Mouse (Mus musculus) kidney, postnatal 36 days (tissue): Measurements from ENCODE around the gene Relt.

Experiments
- DNase-seq, 2 experiments: peaks; one replicate each; pipeline ENCODE4 v3.0.0; 2021 to 2022; ENCODE audit warnings: mixed read lengths in 2 of 2

Relt gene

DNA sequence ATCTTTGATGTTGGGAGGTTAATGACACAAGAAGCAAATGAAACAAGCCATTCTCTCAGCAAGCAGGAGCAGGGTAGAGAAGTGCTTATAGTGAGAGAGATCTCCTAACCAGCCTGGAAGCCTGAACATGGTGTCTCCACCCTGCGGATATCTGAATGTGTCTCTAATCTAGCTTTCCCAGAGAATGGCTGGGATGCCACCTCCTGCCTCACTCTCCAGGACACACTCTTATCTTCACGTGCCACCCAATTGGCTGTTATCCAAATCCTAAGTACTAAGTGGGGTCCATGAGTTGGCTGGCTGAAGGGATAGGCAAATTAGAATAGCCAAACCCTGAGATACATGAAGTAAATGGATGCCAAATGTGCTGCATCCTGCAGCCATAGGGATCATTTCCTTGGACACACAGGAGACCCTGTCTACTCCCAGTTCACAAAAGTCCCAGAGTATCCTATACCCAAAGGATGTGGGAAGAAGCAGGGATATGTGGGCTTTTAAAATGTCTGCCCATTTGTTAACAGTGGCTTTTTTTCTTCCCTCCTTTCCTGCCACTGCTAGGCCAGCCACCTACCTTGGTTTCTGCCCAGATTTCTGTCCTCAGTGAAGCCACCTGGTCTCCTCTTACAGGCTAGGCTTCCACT, 18.7 kb downstream of the Relt start:
- no peak for DNase-seq

DNA sequence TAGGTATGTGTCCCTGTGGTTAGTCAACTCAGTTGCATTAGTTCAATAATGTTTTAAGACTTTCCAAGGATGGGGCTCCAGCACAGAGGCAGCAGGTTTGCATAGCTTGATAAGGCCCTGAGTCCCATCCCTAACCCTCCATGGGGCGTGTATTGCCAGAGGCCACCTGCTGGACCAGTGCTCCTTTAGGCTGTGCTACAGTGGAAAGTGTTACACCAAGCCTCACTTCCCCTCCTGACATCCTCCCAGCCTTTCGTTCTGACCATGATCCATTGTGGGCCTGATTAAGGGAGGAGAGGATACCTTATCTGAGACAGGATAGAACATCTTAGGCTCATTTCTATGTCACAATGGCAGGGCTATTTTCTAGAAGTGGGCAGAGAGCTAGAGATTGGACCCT, 19.4 kb downstream of the Relt start:
- DNase-seq: no peak

DNA sequence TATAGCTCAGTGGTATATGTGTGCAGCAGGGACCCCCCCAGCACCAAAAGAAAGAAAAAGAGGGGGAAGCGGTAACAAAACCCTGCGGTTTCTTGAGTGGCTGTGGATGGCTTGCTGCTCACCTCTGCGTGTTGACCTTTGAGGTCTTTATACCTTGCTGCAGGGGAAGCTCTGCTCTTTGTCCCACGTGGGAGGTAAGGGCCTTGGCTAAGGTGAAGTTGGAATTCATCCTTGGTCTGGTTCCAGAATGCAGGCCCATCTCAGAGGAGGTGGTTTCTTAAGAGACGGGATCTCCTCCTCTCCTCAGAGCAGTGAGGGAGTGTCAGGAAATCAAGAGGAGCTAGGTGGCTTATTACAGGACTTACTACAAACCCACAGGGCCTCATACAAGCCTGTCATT, 21.1 kb downstream of the Relt start:
- peak; percentile 33 to 49 for DNase-seq

DNA sequence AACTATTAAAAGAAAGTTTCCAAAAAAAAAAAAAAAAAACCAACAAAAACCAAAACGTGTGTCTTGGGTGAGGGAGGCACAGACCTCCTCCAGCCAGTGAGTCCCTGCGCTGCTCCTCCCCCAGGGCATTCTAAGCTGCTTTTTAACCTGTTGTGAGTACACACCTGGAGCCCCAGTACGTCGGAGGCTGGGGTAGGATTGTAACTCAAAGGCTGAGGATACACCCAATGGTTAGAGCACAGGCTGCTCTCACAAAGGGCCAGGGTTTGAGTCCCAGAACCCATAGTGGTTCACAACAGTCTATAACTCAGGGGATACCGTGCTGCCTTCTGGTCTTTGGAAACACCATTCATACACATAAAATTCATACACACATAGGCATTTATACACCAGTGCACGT, 21.6 kb downstream of the Relt start:
- no peak for DNase-seq

DNA sequence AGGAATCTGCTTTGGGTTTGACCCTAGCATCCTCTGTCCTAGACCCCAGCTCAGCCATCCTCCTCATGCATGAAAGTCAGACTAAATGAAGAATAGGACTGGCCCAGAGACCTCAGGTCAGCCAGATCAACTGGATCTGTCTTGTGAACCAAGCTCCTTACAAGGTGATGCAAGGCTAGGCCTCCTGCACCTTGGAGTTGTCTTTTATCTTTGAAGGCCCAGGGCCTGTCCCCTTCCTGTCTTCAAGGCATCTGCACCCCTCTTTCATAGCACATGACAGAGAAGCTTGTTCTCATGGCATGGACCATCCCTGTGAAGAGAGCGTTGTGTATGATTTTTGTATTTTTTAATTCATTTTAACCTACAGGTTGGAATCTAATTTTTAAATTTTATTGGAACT, 22.3 kb downstream of the Relt start:
- no peak for DNase-seq

DNA sequence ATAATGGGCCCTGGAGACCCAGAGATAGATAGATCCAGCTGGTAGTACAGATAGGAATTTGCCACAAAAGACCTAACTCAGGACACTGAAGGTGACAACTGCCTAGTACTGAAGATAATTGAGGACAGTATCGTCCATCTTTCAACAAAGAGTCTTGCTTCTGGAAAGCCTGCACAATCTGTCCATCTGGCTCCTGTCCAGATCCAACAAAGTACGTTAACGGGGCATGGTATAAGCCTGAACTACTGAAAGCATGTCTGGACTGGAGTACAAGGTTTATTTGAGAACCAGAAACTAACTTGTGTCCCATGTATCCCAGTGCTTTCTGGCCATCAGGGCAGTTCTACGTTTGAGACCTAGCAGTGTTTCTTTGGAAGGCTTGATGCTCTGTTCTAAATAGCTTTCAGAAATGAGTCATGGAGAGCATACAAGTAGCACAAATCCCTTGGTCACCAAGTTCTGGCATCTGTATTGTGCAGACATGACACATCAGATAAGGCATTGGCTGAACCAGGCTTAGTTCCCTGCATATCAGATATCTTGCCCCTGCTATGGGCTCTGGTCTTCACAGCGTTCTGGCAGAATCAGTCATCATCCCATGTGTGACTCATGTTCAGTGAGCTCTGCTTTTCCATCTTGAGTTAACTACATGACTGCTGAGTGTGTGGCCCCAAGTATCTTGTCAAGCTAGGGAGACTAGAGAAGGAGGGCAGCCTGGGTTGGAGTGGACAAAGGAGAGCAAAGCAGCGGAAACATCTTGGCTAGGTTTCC, 23.4 kb downstream of the Relt start:
- DNase-seq: no peak

DNA sequence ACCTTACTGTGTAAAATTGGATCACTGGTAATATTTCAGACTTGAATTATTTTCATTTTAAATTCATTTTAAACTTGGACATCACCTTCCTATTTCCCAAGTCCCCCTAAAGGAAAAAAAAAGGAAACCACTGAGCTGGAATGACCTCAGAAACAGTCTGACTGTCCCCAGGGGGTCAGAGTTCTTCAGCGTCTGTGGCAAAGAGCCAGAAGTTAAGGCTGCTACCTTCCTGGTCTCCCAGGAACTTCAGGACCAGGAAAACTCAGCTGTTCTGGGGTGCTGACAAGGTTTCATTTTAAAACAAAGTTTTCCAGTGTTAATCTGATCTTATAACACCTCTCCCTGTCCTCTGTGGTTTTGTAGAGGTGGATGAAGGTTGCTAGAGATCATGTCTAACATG, 25.5 kb downstream of the Relt start:
- peak; percentile 66 to 70 for DNase-seq

DNA sequence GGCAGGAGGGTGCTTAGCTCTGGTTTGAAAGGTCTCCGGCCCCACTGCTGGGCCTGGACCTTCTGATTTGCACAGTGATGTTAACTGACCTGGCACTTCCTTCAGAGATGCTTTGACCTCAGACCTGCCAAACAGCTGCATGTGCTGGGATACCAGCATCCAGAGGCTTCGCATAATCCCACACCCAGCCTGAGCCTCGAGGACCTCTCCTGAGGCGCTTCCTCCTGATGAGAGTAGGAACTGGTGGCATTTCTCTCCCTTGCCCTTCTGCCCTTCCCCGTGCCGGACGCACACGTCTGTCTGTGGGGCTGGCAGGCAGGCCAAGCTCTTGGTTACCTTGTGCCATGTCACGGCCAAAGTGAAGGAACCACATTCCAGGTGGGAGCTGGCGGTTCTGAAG, 26.6 kb downstream of the Relt start:
- no peak for DNase-seq

DNA sequence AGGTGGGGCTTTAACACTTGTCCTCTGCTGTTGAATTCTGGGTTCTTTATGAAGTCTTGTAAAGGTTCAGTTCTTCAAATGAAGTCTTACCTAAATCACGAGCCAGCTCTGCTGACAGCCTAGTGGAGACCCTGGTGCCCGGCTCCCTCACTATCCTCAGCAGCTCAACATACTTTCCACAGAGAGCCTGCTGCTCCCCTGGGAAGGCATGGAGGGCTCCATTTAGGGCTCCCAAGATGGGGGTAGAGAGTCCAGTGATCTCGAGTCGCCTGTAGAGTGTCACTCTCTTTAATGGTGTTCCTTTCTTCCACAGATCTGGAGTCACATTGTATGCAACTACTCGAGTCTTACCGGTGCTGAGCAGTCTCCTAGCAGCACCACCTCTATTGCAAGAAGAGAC, 27.5 kb downstream of the Relt start:
- no peak for DNase-seq

DNA sequence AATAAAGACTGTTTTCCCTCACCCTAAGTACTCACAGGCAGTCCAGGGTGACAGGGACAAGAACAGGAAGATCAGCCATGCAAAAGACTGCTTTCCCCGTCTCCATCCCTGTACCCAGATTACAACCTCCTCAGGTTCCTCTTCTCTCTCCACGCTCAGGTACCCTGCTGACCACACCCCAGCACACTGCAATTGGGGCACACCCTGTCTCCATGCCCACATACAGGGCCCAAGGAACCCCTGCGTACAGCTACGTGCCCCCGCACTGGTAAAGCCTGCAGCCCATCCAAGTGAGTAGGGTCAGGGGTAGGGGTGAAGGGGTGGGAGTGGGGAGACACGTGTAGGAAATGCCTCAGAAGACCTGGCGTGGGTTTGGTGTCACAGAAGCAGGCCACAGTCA, 28.1 kb downstream of the Relt start:
- no peak for DNase-seq

DNA sequence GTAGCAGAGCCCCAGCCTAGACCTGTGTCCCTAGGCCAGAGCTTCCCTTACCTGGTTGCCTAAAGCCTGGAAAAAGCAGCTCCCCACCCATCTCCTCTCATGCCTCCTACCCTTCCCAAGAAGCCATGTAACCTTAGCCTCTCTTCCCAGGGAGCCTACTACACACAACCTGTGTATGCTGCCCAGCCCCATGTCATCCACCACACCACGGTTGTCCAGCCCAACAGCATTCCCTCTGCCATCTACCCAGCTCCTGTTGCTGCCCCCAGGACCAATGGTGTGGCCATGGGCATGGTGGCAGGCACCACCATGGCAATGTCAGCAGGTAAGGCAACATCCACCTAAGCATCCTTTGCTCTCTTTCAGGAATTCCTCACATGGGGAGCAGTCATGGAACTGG, 29.4 kb downstream of the Relt start:
- DNase-seq: no peak

DNA sequence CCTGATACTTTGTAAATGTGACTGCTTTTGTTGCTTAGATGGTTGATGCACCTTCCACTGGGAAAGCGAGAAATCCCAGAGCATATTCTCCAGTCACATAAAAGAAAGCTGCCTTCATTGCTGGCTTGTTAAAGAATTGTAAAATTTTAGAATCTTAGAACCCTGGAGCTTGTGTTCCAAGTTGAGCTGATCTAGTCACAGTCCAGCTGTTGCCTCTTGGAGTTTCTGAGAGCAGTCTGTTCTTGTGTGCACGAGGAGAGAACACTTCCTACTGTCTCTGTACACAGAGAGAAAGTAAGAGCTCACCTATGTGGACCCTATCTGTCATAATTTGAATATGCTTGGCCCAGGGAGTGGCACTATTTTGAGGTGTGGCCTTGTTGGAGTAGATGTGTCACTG, 34.7 kb downstream of the Relt start:
- no peak for DNase-seq

DNA sequence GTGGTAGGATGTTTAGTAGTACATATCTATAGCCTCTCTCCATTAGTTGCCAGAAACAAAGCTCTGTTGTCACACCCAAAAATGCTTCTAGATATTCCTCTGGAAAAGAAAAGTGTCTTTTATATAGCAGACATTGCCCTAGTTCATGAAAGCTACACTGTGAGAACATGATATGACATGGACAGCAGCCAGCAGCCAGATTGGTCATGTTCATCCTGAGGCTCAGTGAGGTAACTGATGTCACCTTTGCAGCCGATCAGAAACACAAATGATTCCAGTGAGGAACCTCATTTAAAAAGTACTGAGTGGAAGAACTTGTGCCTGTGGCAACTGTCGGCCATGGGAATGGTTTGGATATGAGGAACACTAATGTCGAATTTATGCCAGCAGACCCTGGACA, 38.6 kb downstream of the Relt start:
- DNase-seq: no peak

DNA sequence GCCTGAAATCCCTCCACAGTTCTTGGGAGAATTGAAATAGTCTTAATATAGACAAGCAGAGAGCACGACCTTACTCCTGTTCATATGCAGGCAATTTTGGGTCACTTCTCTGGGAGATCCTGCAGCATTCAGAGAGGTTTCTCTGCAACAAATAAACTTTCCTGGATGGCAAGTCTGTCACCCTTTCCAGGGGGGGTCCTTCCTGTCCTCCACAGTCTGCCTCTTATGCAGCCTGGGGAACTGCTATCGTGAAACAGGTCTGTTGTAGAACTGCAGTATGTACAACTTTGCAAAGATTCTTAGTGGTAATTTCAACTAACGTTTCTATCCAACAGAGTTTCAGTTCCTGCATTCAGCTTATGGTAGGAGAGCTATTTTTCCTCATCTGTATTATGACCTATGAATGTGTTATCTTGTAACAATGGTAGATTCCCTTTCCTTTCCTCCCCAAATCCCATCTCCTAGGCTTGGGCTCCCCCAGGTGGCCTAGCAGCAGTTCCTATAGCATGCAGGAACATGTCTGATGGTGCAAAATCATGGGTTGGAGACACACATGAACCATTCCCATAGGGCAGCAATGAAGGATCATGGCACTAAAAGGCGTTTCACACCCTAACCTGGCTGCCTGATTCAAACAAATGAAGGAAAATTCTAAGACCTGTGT, 44.7 kb downstream of the Relt start:
- DNase-seq: peak in 1 of 2 experiments; percentile 52

DNA sequence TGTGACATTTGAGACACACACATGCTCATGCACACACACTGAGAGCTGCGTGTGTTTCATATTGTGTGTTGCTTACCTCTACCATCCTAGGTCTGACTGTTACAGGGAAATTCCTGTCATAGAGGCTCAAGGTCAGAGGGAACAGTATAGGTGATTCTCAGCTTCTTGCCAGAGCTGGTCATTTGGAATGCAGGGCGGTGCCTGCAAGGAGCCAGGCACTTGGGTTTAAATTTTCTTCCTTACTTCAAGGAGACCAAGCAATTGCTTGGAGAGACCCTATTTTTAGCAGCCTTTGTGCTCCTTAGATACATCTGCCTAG, 45.8 kb downstream of the Relt start:
- DNase-seq: no peak

DNA sequence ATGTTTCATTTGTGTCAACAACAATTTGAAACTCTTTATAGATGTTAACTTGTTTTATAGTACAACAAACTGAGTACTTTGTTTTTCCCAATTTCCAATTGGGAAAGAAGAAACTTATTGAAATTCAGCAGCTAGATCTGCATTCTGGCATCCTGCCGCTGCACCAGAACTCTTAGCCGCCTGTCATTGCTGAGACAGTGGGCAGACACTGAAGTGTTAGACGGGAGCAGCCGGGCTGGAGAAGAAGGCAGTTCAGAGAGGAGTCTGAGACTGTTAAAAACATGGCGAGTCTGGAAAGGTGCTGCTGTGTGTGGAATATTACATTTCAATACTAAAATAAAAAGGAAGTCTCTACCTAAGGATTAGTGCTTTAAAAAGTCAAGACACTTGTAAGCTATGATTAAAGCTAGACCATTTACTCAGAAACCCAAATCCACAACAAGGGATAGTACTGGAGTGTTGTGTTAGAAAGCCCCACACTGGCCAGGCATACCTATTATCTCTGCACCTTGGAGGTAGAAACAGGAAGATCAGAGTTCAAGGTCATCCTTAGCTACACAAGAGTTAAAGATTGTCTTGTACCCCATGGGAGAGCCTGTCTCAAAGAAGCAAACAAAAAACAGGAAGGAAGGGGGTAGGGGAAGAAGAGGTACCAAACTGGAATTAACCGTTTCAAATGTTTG, 46.3 kb downstream of the Relt start:
- DNase-seq: no peak

DNA sequence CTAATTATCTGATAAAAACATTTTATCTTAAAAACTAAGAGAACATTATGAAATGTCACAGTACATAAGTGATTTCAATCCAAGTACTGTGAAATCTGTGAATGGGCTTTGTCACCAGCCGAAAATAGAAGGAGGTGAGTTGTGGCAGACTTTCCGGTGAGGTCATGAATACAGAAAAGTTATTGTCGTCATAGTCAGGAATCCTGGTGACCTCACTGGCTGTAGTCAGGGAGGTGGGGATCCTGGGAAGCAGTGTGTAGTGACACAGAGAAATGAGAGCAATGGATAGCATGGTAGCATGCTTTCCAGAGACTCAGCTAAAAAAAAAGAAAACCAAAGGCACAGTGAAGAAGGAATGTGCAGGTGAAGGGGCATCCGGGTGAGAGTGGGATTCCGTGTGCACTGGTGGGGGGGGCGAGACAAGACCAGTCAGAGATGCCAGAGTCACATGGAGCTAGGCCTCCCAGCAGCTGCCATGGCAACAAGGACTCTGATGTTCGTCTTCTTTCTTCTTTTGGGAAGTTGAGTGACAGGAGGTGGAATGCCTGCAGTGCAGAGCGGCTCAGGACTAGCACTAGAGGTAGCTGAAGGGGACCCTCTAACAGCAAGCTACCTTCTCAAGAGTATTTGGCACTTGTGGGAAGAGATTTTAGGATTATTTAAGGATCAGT, 47.2 kb downstream of the Relt start:
- DNase-seq: no peak

DNA sequence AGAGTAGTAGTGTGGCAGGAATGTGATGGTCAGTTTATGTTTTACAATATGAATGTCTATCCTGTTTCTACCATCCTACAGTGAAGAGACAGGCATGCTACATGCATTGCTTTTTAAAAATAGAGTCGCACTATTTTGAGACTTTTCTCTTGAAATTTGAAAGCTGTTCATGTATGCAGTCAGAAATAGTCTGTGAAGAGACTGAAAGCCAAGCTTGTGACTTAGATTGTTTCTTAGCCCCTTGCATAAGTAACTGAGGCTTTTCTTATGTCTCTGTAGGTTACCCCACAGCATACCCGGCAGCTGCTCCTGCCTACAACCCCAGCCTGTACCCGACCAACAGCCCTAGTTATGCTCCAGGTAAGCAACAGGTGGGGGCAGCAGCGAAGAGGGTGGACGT, 50.6 kb downstream of the Relt start:
- DNase-seq: no peak

DNA sequence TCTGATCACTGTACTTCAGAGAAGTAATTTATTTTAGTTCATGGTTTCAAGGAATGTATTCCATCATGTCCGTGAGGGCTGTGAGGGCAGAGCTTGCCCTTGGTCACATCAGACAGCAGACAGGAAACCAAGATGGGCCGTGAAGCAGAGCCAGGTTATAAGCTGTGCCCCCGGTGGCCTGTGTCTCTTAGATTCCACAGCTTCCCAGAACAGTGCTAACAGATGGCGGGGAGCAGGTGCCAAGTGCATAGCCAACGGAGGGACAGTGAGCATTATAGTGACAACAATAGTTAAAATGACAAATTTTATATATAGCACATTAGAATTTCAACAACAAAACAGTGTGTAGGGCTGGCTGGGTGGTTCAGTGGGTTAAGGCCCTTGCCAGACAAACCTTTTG, 51.3 kb downstream of the Relt start:
- no peak for DNase-seq

DNA sequence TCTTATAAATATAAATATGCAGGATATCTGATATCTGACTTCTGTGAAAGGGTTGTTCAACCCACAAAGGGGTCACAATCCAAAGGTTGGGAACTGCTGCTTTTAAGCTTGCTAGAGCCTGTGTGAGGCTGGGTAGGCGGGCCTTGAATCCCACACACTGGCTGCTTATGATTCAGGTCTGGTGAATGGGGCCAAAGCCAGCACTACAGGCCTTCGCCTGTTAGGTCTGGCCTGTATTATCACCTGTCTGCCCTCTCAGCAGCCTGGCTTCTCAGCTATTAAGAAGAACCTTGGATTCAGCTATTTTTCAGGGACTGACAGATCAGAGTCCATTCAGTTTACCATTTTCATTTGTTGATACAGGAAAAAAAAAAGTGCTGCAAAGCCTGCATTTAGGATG, 57.9 kb downstream of the Relt start:
- peak; percentile 28 to 50 for DNase-seq

DNA sequence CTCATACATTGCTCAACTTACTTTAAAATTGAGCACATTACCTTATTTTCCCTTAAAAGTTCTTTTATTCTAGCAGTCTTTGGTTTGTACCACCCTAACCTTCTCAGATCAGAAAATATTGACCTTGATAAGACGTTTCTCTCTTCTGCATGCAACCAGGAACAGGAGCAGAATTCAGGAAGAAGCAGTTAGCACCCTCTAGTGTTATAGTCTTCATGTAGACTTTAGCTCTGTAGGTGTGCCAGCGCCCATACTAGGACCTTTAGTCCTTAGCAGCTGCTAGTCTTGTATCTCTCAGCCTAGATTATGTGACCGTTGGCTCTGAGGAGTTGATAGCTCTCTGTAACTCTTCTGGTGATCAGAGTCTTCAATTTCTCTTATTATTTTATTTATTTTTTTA, 64.4 kb downstream of the Relt start:
- peak; percentile 18 to 33 for DNase-seq
